Mouse (Mus musculus) cortical plate, adult 2 months (tissue): ENCODE measurements at regions not wholly inside any gene's neighbourhood (a gene's known extent, or its start where the extent isn't known, plus 50 kb on each side); places are given as distances from the start of the nearest gene placed in this dataset.

Source experiments
- CTCF ChIP-seq: fragments of 200-500 bp; IDR thresholded peaks from 2 replicates; pipeline ENCODE4 v1.5.1; 2011; ENCODE audit warnings: mild to moderate bottlenecking, control low read depth, low read length; ENCODE audit not compliant: insufficient read depth; ENCODE audit errors: extremely low read depth
- POLR2A ChIP-seq: fragments of 200-500 bp; IDR thresholded peaks from 2 replicates; pipeline ENCODE4 v1.6.1; 2011; ENCODE audit warnings: mild to moderate bottlenecking, low read length, control low read depth; ENCODE audit not compliant: insufficient read depth; ENCODE audit errors: extremely low read depth

DNA sequence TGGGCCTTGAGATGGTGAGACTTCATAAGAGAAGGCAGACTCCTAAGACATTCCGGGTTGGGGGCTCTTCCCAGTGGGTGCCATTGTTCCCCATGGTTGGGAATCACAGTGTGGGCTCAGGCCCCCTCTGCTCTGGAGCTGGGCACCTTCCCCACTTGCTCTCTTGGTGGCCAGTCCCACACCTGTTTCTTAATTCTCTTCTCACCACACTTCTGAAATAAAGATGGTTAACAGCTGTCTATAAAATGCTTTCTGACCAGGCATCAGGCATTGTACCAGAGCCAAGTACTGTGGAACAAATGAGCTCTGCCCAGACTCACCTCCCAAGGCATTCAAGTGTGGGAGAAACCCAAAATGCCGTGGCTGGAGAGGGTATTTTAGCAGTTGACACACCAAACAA is 88.8 kb upstream of the Bcl6 start:
- TF ChIP-seq CTCF (no peak), POLR2A (no peak)
